Mouse (Mus musculus) neural tube, embryonic 12.5 days (tissue): ENCODE data around the gene Lctl. TPM values are rescaled to one million over a fixed set of nuclear protein-coding genes. Genes with fewer than 3 reads are reported as not detected.
"Not testable (repeated sequence)": the region's sequence is repeated elsewhere in the genome, so short reads cannot be mapped to it uniquely, and the experiment has no call there.

Source experiments
- ATAC-seq: fragments of 200-750 bp; cut with Nextera tagmentation; 2 replicates; pipeline ENCODE4 v1.8.0; 2017; ENCODE audit warnings: low read depth, mild to moderate bottlenecking, moderate TSS enrichment, moderate library complexity; ENCODE audit not compliant: low FRiP score
- H3K27ac ChIP-seq: fragments of 300-500 bp; sonication (generic); 2 replicates; pipeline ENCODE4 v1.5.1; 2016
- H3K27me3 ChIP-seq: fragments of 300-500 bp; sonication (generic); replicated peaks from 2 replicates; pipeline ENCODE4 v1.6.1; 2016; ENCODE audit warnings: mild to moderate bottlenecking
- H3K36me3 ChIP-seq: fragments of 300-500 bp; sonication (generic); 2 replicates; pipeline ENCODE4 v1.6.1; 2016; ENCODE audit warnings: mild to moderate bottlenecking
- H3K4me1 ChIP-seq: fragments of 300-500 bp; sonication (generic); 2 replicates; pipeline ENCODE4 v1.6.1; 2016
- H3K4me2 ChIP-seq: fragments of 300-500 bp; sonication (generic); replicated peaks from 2 replicates; pipeline ENCODE4 v1.6.1; 2016; ENCODE audit warnings: mild to moderate bottlenecking
- H3K4me3 ChIP-seq: fragments of 300-500 bp; sonication (generic); 2 replicates; pipeline ENCODE4 v1.5.1; 2016
- H3K9ac ChIP-seq: fragments of 300-500 bp; sonication (generic); 2 replicates; pipeline ENCODE4 v1.6.1; 2016; ENCODE audit warnings: mild to moderate bottlenecking
- H3K9me3 ChIP-seq: fragments of 300-500 bp; sonication (generic); 2 replicates; pipeline ENCODE4 v1.6.1; 2016; ENCODE audit warnings: mild to moderate bottlenecking
- WGBS: fragments of 180-500 bp; shearing (Covaris S2); methylation state at CpG from one replicate; pipeline ENCODE4 v1.1.7; 2016; 5-methylcytosine and 5-hydroxymethylcytosine counted together
- polyA plus RNA-seq: library from polyadenylated mRNA; unstranded; fragments of >200 nt; fragmentation: Nextera tagmentation; extraction: Ambion mirVana; gene quantifications from 2 replicates; pipeline ENCODE4 v1.2.1, GENCODE M21; 2016

Gene Lctl
- polyA plus RNA-seq, 1 experiment from 2014 or later = not detected

DNA sequence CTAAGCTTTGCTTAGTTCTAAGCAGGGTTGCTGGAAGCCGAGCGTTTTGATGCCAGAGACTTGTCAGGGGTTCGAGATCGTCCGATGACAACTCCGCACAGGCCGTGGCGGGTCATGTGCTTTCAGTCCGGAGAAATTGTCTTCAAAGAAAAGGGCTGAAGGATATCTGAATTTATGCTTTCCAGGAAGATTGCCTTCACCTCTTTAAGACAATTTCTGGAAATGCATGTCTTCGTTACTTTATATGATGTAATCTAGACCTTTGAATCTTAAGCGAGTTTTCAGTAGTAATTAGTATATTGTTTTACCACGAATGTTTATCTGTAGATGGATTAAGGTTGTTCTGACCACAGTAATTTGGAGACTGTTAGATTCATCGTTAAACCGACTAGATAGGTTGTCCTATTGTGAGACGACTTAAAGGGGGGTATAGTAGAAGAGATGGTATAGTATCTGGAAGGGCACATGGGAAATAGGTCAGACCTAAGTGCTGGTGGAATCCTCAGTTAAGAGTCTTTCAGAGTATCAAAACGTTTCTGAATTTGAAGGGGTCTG is 56.8 kb downstream of the Lctl start:
- ATAC-seq = no peak
- under 1% methylated on average over 16 of the region's 16 CpGs for WGBS
- H3K9ac ChIP-seq = peak overlapping the region; percentile 71
- H3K27ac ChIP-seq = no peak overlapping the region
- peaks cover 37% of the 10 kb centered on the region for H3K36me3 ChIP-seq
- H3K9me3 ChIP-seq = no peaks in the 10 kb centered on the region
- peak overlapping the region; percentile 71 for H3K4me3 ChIP-seq
- H3K4me2 ChIP-seq = peak overlapping the region; percentile 81
- peaks cover 17% of the 10 kb centered on the region; the same call in 1 of the 2 replicates for H3K4me1 ChIP-seq
- H3K27me3 ChIP-seq = no peaks in the 10 kb centered on the region

DNA sequence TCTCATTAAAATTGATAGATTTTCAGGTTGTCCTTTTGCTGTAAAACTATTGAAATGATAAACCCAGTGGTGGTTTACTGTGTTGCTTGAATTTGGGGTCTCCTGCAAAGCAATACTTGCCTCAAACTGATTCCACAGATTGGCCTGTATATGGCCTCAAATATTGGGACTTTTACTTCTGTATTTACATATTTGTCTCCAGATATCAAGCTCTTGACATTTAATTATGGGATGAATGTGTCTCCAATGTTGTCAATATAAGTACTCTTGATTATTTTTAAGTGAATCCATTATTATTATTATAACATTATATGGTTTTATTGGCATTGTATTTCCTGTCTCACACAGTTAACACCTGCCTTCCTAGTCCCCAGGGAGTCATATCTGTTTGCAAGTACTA is 57.4 kb downstream of the Lctl start:
- Histone ChIP-seq H3K4me1 (peaks cover 17% of the 10 kb centered on the region; the same call in 1 of the 2 replicates), H3K27ac (no peak overlapping the region), H3K9ac (peak overlapping the region; percentile 71), H3K9me3 (no peaks in the 10 kb centered on the region), H3K4me3 (peak overlapping the region; percentile 71), H3K27me3 (no peaks in the 10 kb centered on the region), H3K36me3 (peaks cover 38% of the 10 kb centered on the region), H3K4me2 (peak overlapping the region; percentile 81)
- no peak for ATAC-seq

DNA sequence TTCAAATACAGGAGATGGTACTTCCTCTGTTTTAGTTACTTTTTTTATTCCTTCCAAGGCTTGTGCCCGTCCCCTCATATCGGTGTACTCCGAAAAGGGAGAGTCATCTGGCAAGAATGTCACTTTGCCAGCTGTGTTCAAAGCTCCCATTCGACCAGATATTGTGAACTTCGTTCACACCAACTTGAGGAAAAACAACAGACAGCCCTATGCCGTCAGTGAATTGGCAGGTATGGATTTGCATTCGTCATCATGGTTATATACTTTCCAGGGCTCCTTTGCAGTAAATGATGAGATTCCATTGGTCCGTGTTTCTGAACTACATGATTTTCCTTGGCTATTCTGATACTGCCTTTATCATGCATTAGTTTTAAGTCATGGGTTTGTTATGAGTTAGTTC is 57.8 kb downstream of the Lctl start:
- no peak overlapping the region for H3K4me3 ChIP-seq
- peak overlapping the region; percentile 81 for H3K4me2 ChIP-seq
- peaks cover 20% of the 10 kb centered on the region for H3K4me1 ChIP-seq
- H3K9me3 ChIP-seq = no peaks in the 10 kb centered on the region
- no peak for ATAC-seq
- 68% methylated on average over 8 of the region's 8 CpGs for WGBS
- no peak overlapping the region for H3K27ac ChIP-seq
- no peak overlapping the region for H3K9ac ChIP-seq
- H3K27me3 ChIP-seq = no peaks in the 10 kb centered on the region
- peaks cover 38% of the 10 kb centered on the region for H3K36me3 ChIP-seq

DNA sequence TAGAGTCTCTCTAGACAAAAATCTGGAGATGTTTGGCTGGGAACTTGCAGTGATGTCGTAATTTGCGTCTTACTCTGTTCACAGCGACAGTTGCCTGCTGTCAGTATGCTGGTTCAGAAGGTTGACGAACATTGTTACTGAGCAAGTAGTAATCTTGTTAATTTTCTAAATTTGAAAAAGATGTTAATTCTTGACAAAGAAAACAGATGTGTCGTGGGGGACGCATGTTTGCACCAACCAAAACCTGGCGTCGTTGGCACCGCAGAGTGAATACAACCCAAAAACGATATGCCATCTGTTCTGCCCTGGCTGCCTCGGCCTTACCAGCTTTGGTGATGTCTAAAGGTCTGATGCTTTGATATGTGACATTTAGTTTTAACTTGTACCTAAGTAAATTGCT is 58.4 kb downstream of the Lctl start:
- H3K9ac ChIP-seq = no peak overlapping the region
- no peak overlapping the region for H3K4me2 ChIP-seq
- WGBS = 90% methylated on average over 11 of the region's 11 CpGs
- H3K27me3 ChIP-seq = no peaks in the 10 kb centered on the region
- H3K9me3 ChIP-seq = no peaks in the 10 kb centered on the region
- peaks cover 38% of the 10 kb centered on the region for H3K36me3 ChIP-seq
- peaks cover 24% of the 10 kb centered on the region for H3K4me1 ChIP-seq
- no peak overlapping the region for H3K27ac ChIP-seq
- no peak for ATAC-seq
- H3K4me3 ChIP-seq = no peak overlapping the region

DNA sequence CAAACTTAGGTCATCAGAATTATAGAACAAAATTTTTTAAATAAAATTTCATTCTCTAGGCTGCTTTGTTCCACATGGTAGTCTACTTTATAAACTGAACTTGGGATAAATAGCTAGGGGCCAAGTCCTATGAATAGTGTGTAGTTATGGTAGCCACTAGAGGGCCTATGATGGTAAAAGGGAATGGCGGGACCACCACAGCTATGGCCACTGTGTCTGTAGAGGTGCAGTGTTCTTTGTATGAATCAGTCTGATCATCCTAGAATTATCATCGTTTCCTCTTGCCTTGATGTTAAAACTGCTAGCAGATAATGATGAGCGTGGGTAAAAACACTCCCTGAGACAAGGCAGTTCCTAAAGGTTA is 61.6 kb downstream of the Lctl start:
- Histone ChIP-seq H3K4me1 (peaks cover 21% of the 10 kb centered on the region), H3K27me3 (no peaks in the 10 kb centered on the region), H3K4me3 (peak overlapping the region; percentile 68; the same call in 1 of the 2 replicates), H3K4me2 (peak overlapping the region; percentile 65), H3K9ac (0 out of 2 replicates have a peak overlapping the region, but pooled peaks have one; percentile 69), H3K36me3 (peaks cover 52% of the 10 kb centered on the region), H3K9me3 (no peaks in the 10 kb centered on the region), H3K27ac (peak overlapping the region; percentile 15; the same call in 1 of the 2 replicates)
- WGBS = 42% methylated on average over 3 of the region's 3 CpGs
- peak; percentile 70 for ATAC-seq

DNA sequence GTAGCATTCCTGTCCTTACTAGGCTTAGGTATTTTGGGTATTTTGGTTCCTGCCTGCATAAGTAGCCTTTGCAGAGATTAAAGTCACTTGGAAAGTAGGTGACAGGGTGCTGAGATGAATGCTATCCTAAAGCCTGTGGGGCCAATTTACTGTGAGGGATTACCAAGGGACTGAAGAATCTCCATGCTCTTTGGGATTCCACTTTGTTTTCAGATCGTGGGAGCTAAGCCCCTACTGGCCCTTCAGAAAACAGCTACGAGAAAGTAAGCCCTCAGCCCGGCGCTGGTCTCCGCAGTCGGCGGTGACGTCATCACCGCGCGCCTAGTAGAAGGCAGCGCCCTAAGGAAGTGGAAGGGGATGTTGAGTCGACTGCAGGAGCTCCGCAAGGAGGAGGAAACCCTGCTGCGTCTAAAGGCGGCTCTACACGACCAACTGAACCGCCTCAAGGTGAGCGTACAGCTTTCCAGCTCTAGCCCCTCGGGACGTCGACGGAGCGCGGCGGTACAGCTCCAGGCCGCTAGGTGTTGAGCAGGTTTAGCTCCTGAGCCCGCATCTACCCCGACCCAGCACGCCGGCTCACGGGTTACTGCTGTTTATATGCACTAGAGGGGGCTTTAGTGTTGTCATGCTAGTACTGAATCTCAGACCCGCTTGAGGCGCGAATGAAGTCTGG is 62.2 kb downstream of the Lctl start, which contains the start of gene Snapc5:
Snapc5 (plus strand) TSS at position 301 of the 673 bp plus-strand sequence.
- Histone ChIP-seq H3K36me3 (peaks cover 54% of the 10 kb centered on the region), H3K27ac (peak within 1 kb of the TSS; percentile 26; the same call in 1 of the 2 replicates), H3K4me2 (peak within 1 kb of the TSS; percentile 65), H3K9me3 (no peaks in the 10 kb centered on the region), H3K4me3 (peak within 1 kb of the TSS; percentile 68), H3K27me3 (no peaks in the 10 kb centered on the region), H3K4me1 (peaks cover 18% of the 10 kb centered on the region), H3K9ac (peak within 1 kb of the TSS; percentile 69)
- WGBS = under 1% methylated on average over 35 of the region's 35 CpGs
- peak; percentile 94 for ATAC-seq

DNA sequence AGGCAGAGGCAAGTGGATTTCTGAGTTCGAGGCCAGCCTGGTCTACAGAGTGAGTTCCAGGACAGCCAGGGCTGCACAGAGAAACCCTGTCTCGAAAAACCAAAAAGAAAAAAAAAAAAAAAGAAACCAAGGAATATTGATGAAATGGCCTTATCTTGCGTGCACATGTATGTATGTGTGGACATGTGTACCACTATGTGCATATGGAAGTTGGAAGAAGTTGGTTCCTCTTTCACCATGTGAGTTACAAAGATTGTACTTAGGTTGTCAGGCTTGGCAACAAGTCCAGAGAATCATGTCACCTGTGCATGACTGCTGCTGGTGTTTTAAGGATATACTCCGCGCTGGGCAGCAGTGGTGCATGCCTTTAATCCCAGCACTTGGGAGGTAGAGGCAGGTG is 66.3 kb downstream of the Lctl start:
- 92% methylated on average over 5 of the region's 5 CpGs for WGBS
- H3K27me3 ChIP-seq, ATAC-seq, H3K4me2 ChIP-seq, H3K9me3 ChIP-seq, H3K9ac ChIP-seq, H3K27ac ChIP-seq, H3K4me1 ChIP-seq, H3K4me3 ChIP-seq: not testable (repeated sequence)
- H3K36me3 ChIP-seq = peaks cover 42% of the 10 kb centered on the region

DNA sequence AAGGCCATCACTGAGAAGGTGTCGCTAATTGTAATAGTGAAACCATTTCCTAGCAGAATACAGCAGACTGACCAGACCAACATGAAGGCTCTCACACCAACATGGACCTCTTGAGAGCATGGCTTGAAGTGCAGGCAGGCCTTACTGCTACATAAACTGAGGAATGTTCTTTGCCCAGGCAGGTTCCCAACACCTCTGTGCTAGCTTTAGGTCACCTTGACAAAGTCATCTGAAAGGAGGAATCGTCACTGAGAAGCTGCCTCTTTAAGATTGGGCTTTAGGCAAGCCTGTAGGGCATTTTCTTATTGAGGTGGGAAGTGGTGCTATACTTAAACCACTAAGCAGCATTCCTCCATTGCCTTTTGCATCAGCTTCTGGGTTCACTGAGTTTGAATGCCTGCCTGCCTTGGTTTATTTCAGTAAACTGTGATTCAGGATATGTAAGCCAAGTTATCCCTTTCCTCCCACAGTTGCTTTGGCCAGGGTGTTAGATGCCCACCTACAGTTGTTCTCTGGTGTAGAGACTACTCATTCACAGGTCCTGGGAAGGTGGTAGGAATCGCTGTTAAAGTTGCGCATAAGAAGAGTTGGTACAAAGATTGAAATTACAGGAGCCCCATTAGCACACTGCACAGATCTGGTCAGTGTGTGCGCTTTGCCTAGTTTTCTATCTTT is 67.4 kb downstream of the Lctl start:
- no peak overlapping the region for H3K9ac ChIP-seq
- peaks cover 7% of the 10 kb centered on the region for H3K4me1 ChIP-seq
- no peak for ATAC-seq
- H3K4me3 ChIP-seq = no peak overlapping the region
- H3K27me3 ChIP-seq = no peaks in the 10 kb centered on the region
- no peaks in the 10 kb centered on the region for H3K9me3 ChIP-seq
- peaks cover 46% of the 10 kb centered on the region for H3K36me3 ChIP-seq
- no peak overlapping the region for H3K4me2 ChIP-seq
- WGBS = 93% methylated on average over 5 of the region's 5 CpGs
- H3K27ac ChIP-seq = no peak overlapping the region

Other genes with a start within 250 kb of the Lctl start
- gene Smad6, start 95.1 kb upstream of the Lctl start, polyA plus RNA-seq = 11.0 and 11.1 TPM in 2 replicates
- gene Zwilch, start 56.0 kb downstream of the Lctl start, polyA plus RNA-seq = 18.3 and 18.9 TPM in 2 replicates
- gene Rpl4, start 56.2 kb downstream of the Lctl start, polyA plus RNA-seq = 801 and 813 TPM in 2 replicates
- gene Snapc5, start 62.1 kb downstream of the Lctl start, polyA plus RNA-seq = 34.4 and 35.0 TPM in 2 replicates
- gene Uchl4, start 118.1 kb downstream of the Lctl start, polyA plus RNA-seq = 2.9 and 3.0 TPM in 2 replicates
- 64.1 and 67.4 TPM in 2 replicates for gene Map2k1, start 136.5 kb downstream of the Lctl start, polyA plus RNA-seq
- gene Tipin, start 164.4 kb downstream of the Lctl start, polyA plus RNA-seq = 154 and 159 TPM in 2 replicates
- gene Dis3l, start 224.1 kb downstream of the Lctl start, polyA plus RNA-seq = 21.4 and 21.9 TPM in 2 replicates